Mouse (Mus musculus) forebrain, embryonic 10.5 days (tissue): ENCODE measurements at regions not wholly inside any gene's neighbourhood (a gene's known extent, or its start where the extent isn't known, plus 50 kb on each side); places are given as distances from the start of the nearest gene placed in this dataset.

Experiments
- DNase-seq: peaks from one replicate; pipeline ENCODE4 v3.0.0-alpha.2; 2017; ENCODE audit warnings: low spot score; ENCODE audit errors: extremely low spot score
- H3K27ac ChIP-seq: fragments of 300-500 bp; sonication (generic); 2 replicates; pipeline ENCODE4 v1.5.1; 2016; ENCODE audit warnings: mild to moderate bottlenecking
- H3K27me3 ChIP-seq: fragments of 300-500 bp; sonication (generic); 2 replicates; pipeline ENCODE4 v1.6.1; 2016; ENCODE audit warnings: mild to moderate bottlenecking; ENCODE audit not compliant: poor library complexity, severe bottlenecking
- H3K36me3 ChIP-seq: fragments of 300-500 bp; sonication (generic); replicated peaks from 2 replicates; pipeline ENCODE4 v1.6.1; 2016; ENCODE audit warnings: mild to moderate bottlenecking, moderate library complexity
- H3K4me1 ChIP-seq: fragments of 300-500 bp; sonication (generic); 2 replicates; pipeline ENCODE4 v1.6.1; 2016
- H3K4me3 ChIP-seq: fragments of 300-500 bp; sonication (generic); 2 replicates; pipeline ENCODE4 v1.5.1; 2016; ENCODE audit warnings: mild to moderate bottlenecking, moderate library complexity
- H3K9me3 ChIP-seq: fragments of 300-500 bp; sonication (generic); 2 replicates; pipeline ENCODE4 v1.6.1; 2016; ENCODE audit warnings: mild to moderate bottlenecking, moderate library complexity
- WGBS: fragments of 180-500 bp; shearing (Covaris S2); methylation state at CpG from one replicate; pipeline ENCODE4 v1.1.7; 2016; 5-methylcytosine and 5-hydroxymethylcytosine counted together

DNA sequence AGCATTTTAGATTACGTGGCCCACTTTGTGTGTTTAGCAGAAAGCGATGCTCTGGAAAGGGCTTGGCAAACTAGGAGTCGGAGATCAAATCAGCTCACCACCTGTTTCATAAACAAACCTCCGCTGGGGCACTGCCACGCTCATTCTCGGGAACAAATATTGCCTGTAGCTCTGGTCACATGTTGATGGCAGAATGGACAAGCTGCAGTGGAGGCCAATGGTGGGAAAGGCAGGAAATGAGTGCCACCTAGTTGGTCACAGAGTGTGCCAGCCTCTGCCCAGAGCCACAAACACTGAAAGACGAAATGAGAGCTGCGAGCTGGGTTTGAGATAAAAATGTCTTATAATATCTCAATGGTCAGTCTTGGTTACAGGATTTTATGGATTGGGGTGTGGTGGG, 259.2 kb upstream of the Csf3r start:
- no peaks in the 10 kb centered on the region for H3K9me3 ChIP-seq
- no peak overlapping the region for H3K4me3 ChIP-seq
- no peak overlapping the region for H3K27ac ChIP-seq
- H3K36me3 ChIP-seq = no peaks in the 10 kb centered on the region
- peaks cover 2% of the 10 kb centered on the region; the same call in 1 of the 2 replicates for H3K4me1 ChIP-seq
- no peak for DNase-seq
- 89% methylated on average over 8 of the region's 8 CpGs for WGBS
- no peaks in the 10 kb centered on the region for H3K27me3 ChIP-seq

DNA sequence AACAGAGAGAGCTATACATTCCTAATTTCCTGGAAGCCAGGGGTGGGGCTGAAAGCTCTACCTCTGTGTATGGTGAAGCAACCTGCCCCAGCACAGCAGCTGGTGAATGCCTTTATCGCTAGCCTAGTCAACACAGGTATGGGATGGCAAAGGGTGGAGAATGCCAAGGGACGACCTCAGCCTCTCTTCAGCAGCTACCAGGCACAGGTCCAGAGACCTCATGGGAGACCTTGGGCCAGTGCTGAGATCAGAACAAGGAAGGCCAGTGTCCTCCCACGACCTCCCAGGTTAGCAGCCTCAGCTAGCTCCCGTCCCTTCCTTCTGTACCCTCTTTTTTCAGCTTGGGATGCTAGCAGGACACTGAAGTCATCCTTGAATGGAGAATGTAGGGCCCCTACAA, 247.2 kb upstream of the Csf3r start:
- H3K27ac ChIP-seq = no peak overlapping the region
- no peak overlapping the region for H3K4me3 ChIP-seq
- no peaks in the 10 kb centered on the region for H3K36me3 ChIP-seq
- WGBS = 84% methylated on average over 4 of the region's 4 CpGs
- H3K4me1 ChIP-seq = peaks cover 23% of the 10 kb centered on the region
- H3K9me3 ChIP-seq = no peaks in the 10 kb centered on the region
- peaks cover 50% of the 10 kb centered on the region for H3K27me3 ChIP-seq
- DNase-seq = no peak

DNA sequence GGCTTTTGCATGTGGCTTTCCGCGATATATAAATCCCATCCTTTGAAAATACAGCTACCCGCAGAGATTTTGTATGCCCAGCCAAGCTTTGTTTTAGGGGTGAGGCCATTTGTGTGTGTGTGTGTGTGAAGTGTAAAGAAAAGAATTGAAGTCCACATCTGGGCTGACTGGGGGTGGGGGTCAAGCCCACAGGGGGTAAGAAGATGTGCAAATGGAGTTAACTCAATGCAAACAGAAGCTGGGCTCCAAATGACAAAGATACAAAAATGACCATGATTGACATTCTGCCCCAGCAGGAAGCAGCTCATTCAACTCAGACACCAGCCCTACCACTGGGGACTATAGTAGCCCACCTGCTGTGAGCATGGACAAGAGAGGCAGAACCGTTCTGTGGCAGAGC, 244.2 kb upstream of the Csf3r start:
- Histone ChIP-seq H3K9me3 (no peaks in the 10 kb centered on the region), H3K36me3 (no peaks in the 10 kb centered on the region), H3K27ac (no peak overlapping the region), H3K27me3 (peaks cover 63% of the 10 kb centered on the region), H3K4me3 (no peak overlapping the region), H3K4me1 (peaks cover 23% of the 10 kb centered on the region)
- 29% methylated on average over 4 of the region's 4 CpGs for WGBS
- DNase-seq = peak; percentile 20

DNA sequence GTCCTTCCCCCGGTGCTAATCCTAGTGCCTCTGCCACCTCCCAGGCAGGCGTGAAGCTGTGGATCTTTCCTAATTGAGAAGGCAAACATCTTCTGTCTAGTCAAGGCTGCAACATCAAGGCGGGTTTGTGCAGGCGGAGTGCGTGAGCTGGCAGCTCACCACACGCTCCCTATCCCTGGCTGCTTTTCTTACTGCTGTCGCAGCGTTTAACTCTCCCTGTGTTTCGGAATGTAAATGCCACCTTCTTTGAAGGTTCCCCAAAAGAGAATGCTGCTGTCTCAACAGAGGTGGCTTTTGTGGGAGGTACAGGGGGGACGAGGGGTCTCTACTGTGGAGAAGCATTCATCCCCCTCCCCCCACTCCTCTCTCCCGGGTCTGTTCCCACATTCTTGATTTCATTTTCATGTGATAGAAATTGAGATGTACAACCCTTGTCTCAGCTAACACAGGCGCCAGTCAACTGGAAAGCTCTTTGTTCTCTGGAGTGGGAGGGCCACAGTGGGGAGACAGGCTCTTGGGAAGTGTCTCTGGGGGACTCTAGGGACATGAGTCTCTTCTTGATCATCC, 243.3 kb upstream of the Csf3r start:
- no peak for DNase-seq
- H3K4me3 ChIP-seq = no peak overlapping the region
- 24% methylated on average over 12 of the region's 12 CpGs for WGBS

DNA sequence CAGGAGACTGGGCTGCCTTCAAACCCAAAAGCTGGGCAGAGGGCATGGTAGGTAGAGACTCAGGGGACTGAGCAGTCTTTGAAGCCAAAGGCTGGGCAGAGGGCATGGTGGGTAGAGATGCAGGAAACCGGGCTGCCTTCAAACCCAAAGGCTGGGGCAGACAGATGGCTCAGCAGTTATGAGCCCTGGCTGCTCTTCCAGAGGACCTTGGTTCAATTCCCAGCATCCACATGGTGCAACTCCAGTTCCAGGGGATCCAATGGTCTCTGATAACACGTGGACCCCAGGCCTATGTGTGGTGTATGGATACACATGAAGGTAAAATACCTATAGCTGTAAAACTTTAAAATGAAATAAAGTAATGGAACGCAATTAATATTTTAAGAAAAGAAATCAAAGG, 242.0 kb upstream of the Csf3r start:
- Histone ChIP-seq H3K27ac (no peak overlapping the region), H3K9me3 (no peaks in the 10 kb centered on the region), H3K4me3 (no peak overlapping the region), H3K27me3 (peaks cover 64% of the 10 kb centered on the region), H3K36me3 (no peaks in the 10 kb centered on the region), H3K4me1 (peaks cover 28% of the 10 kb centered on the region)
- DNase-seq = no peak
- WGBS = 71% methylated on average over 3 of the region's 3 CpGs

More for the DNA sequence above, 243.3 kb upstream of the Csf3r start:
- no peaks in the 10 kb centered on the region for H3K9me3 ChIP-seq
- no peaks in the 10 kb centered on the region for H3K36me3 ChIP-seq
- peaks cover 25% of the 10 kb centered on the region for H3K4me1 ChIP-seq
- H3K27ac ChIP-seq = no peak overlapping the region
- H3K27me3 ChIP-seq = peaks cover 71% of the 10 kb centered on the region

DNA sequence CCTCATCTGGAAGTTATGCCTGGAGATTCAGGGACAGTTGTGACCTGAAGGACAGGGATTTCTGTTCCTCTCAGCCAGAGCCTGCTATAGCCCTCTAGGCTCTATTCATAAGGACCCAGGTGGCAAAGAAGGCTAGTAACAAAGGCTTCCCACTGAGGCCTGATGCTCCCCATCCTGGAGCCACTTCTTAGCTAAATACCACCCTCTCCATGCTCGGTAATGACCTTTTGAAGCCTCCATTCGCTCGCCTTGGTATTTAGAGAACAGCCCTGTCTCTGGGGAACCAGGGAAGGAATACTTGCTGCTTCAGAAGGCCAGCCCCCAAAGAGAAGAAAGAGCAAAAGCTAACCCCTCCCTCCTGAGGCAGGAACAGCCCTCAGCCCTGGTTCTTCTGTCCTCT, 238.3 kb upstream of the Csf3r start:
- Histone ChIP-seq H3K27me3 (peaks cover 31% of the 10 kb centered on the region), H3K27ac (no peak overlapping the region)
- WGBS = 24% methylated on average over 3 of the region's 3 CpGs

DNA sequence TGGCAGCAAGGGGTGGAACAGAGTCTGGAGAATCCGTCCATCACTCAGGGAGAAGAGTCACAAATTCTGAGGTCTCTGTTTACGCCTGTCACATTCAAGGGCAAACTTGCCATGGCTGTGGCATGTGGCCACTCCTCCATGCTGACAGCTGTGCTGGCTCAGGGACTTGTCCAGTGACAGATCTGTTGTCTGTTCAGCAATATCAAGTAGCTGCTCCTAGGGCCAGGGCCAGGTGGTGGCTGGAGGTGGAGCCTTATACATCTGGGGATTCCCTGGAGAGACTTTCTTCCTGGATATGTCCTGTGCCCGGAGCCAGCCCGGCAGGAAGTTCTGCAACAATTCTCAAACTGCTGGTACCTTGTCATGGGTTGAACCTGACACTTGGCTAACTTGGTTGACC, 229.7 kb upstream of the Csf3r start:
- no peak overlapping the region for H3K4me3 ChIP-seq
- H3K27me3 ChIP-seq = 0 out of 2 replicates have a peak, but pooled peaks cover 3% of the 10 kb centered on the region
- H3K27ac ChIP-seq = no peak overlapping the region
- no peaks in the 10 kb centered on the region for H3K36me3 ChIP-seq
- 85% methylated on average over 4 of the region's 4 CpGs for WGBS
- no peaks in the 10 kb centered on the region for H3K4me1 ChIP-seq
- H3K9me3 ChIP-seq = peaks cover 3% of the 10 kb centered on the region; the same call in 1 of the 2 replicates
- no peak for DNase-seq

More for the DNA sequence above, 238.3 kb upstream of the Csf3r start:
- Histone ChIP-seq H3K4me1 (peaks cover 10% of the 10 kb centered on the region), H3K9me3 (no peaks in the 10 kb centered on the region), H3K4me3 (no peak overlapping the region), H3K36me3 (no peaks in the 10 kb centered on the region)
- DNase-seq = no peak

DNA sequence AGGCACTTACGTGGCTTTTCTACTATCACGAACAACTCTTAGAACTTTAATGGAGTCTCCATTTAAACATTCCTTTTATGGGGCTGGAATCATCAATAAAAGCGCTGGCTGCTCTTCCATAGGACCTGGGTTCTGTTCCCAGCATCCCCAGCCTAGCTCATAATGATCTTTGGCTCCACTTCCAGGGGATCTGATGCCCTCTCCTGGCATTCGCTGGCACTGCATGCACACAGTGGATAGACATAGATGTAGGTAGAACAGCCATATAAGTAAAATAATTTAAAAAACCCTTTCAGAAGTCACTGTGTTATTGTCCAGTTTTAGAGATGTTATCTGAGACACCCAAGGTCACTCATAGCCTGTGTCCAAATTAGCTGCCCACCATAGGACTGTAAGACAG, 216.4 kb upstream of the Csf3r start:
- WGBS = 92% methylated on average over 4 of the region's 4 CpGs
- Histone ChIP-seq H3K27ac (no peak overlapping the region), H3K27me3 (peaks cover 77% of the 10 kb centered on the region), H3K36me3 (no peaks in the 10 kb centered on the region), H3K9me3 (peaks cover 9% of the 10 kb centered on the region; the same call in 1 of the 2 replicates), H3K4me1 (peaks cover 22% of the 10 kb centered on the region), H3K4me3 (no peak overlapping the region)
- no peak for DNase-seq

DNA sequence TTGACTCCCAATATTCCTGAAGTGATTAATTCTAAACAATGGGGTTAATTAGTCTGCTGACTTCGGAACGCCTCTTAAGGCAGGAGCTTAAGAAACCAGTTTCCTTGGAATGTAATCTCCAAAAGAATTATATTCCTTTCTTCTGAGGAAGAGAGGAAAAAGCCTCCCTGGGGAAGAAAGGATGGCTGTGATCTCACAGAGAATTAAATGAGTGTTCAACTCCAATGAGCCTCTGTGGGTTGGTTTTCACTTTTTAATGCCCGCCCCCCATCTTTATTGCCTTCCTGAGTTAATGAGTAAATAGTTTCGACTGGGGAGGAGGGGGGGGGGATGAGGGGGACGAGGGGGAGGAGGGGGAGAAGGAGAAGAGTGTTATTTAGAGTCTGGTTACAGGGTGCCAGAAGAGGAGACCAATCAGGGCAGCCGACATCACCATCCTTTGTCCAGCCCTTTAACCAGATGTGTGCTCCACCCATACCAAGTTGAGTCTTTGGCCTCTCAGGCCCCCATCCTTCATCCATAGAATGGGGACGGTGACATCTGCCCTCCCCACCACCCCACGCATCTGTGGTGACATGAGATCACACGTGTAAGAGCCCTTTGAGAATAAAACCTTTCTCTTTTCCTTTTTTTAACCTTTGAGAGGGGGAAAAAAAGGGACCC, 214.8 kb upstream of the Csf3r start:
- peaks cover 73% of the 10 kb centered on the region for H3K27me3 ChIP-seq
- 21% methylated on average over 8 of the region's 9 CpGs for WGBS
- peak; percentile 23 for DNase-seq
- H3K4me1 ChIP-seq = peaks cover 22% of the 10 kb centered on the region
- no peak overlapping the region for H3K27ac ChIP-seq
- H3K36me3 ChIP-seq = no peaks in the 10 kb centered on the region
- peaks cover 9% of the 10 kb centered on the region; the same call in 1 of the 2 replicates for H3K9me3 ChIP-seq
- no peak overlapping the region for H3K4me3 ChIP-seq

DNA sequence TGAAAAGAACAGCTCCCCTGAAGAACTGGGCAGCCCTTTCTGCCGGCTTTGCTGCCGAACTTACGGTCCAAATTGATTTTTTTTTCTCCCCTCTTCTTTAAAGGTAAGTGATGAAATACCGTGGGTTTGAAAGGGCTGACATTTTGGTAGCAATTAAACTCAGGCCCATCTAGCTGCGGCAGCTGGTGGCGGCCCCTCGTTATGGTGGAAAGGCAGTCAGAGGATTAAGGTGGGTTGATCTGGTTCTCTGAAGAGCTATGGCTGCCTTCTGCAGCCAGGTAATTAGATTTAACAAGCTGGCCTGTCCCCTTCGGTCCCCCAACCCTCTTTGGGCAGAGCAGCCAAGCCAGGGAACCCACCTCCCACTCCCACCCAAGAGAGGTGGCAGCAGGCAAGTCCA, 214.1 kb upstream of the Csf3r start:
- no peak overlapping the region for H3K4me3 ChIP-seq
- peaks cover 22% of the 10 kb centered on the region for H3K4me1 ChIP-seq
- peaks cover 76% of the 10 kb centered on the region for H3K27me3 ChIP-seq
- H3K9me3 ChIP-seq = peaks cover 9% of the 10 kb centered on the region; the same call in 1 of the 2 replicates
- 54% methylated on average over 8 of the region's 8 CpGs for WGBS
- no peaks in the 10 kb centered on the region for H3K36me3 ChIP-seq
- no peak for DNase-seq
- H3K27ac ChIP-seq = no peak overlapping the region

DNA sequence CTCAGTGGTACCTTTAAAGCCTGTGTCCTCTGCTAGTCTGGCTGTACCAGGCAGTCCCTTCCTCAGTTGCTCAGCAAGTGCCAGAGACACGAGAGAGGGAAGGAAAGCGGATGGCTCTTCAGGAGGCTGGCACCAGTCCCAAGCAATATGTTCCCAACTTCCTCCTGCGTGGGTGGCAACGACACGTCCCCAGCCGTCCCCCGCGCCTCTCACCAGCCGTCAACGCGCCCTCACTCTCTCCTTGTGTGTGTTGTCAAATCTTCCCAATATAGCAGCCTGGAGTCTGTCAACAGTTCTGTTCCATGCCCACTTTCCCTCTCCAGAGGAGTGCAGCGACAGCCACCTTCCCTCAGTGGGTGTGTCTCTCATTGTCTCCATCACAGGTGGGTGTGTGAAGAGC, 210.0 kb upstream of the Csf3r start:
- no peak overlapping the region for H3K27ac ChIP-seq
- H3K4me1 ChIP-seq = peaks cover 23% of the 10 kb centered on the region

DNA sequence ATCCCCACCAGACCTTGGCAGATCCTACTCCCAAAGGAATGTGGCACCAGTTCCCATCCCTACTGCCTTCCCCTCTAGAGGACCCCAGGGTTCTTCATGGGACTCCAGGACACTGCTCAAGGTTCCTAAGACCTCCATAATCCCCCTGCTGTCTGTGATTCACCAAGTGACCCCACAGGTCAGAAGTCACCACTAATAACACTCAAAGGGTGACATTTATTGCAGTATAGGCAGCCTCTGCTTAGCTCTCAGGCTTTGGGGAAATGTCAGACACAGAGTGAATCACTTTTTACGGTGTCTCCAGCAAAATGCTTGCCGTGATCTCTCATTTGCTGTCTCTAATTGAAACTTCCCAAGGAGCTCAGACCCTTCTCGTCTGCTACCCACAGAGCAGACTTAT, 209.1 kb upstream of the Csf3r start:
- 81% methylated on average over 3 of the region's 3 CpGs for WGBS

More for the DNA sequence above, 210.0 kb upstream of the Csf3r start:
- Histone ChIP-seq H3K9me3 (no peaks in the 10 kb centered on the region), H3K4me3 (no peak overlapping the region), H3K27me3 (peaks cover 73% of the 10 kb centered on the region), H3K36me3 (no peaks in the 10 kb centered on the region)
- 93% methylated on average over 12 of the region's 12 CpGs for WGBS
- no peak for DNase-seq

DNA sequence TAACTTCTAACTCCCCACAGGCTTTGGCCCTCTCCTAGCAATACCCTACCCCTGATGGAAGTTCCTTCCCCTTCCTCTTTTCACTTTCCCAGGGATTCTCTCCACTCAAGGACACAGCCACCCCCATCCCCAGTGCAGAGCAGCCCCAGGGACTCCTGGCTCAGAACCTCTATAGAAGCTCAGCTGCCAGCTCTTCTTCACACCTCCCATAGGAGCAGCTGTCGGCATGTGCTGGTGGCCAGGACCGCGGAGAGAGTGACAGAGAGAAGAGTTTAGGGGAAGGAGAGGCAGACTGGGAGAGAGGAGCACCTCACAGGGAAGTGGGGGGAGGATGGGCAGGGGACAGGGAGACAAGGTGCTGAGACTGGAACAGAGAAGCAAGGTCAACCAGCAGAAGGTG, 199.8 kb upstream of the Csf3r start:
- H3K9me3 ChIP-seq = no peaks in the 10 kb centered on the region
- 0 out of 2 replicates have a peak, but pooled peaks cover 4% of the 10 kb centered on the region for H3K4me1 ChIP-seq
- no peak for DNase-seq
- no peak overlapping the region for H3K27ac ChIP-seq
- no peaks in the 10 kb centered on the region for H3K36me3 ChIP-seq
- no peak overlapping the region for H3K4me3 ChIP-seq
- H3K27me3 ChIP-seq = peaks cover 3% of the 10 kb centered on the region; the same call in 1 of the 2 replicates
- 66% methylated on average over 3 of the region's 3 CpGs for WGBS

More for the DNA sequence above, 209.1 kb upstream of the Csf3r start:
- no peak overlapping the region for H3K27ac ChIP-seq
- no peak overlapping the region for H3K4me3 ChIP-seq
- peaks cover 16% of the 10 kb centered on the region for H3K4me1 ChIP-seq
- H3K36me3 ChIP-seq = no peaks in the 10 kb centered on the region
- H3K9me3 ChIP-seq = no peaks in the 10 kb centered on the region
- H3K27me3 ChIP-seq = peaks cover 78% of the 10 kb centered on the region
- no peak for DNase-seq
